Mouse (Mus musculus): Measurements from ENCODE around the gene Haghl. TPM values are rescaled to one million over a fixed set of nuclear protein-coding genes. Genes with fewer than 3 reads are reported as not detected.
A peak's percentile ranks its signal among the peaks of the same experiment; 100 is the strongest.

Gene Haghl
- polyA plus RNA-seq, 1 experiment: 167 TPM

DNA sequence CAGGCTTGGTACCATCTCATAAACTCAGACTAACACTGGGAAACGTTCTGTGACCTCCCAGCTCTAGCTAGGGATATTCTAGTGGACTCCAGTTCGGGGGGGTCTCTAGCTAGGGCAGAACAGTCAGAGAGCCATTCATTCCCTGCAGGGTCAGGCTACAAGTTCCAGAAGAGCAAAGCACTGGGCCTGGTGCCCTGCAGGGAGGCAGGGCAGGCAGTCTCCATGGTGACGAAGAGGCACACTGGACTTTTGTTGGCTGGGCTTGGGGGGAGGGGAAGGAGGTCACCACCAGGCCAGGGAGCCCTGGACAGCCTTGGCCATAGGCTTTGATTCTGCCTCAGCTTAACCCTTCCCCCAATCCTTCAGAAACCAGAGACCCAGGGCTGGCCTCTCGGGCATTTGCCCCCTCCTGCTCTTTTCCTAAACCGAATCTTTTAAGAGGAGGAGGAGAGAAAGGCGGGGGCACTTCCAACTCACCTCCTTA is 10.2 kb upstream of the Haghl start, which contains the start of gene AC134908.4:
Gene AC134908.4, minus strand, starts transcription at position 51 of the 484 bp plus-strand sequence.
- TF ChIP-seq POLR2A (IDR thresholded peaks at IDR 0.05; ENCODE audit: borderline replicate concordance, extremely low read depth, insufficient read depth, insufficient read length, poor library complexity, severe bottlenecking) (no peak), CTCF (IDR thresholded peaks at IDR 0.05; ENCODE audit: borderline replicate concordance, extremely low read depth, insufficient read depth, insufficient read length) (no peak)
- DNase-seq (ENCODE audit: low read depth): peak; percentile 65

DNA sequence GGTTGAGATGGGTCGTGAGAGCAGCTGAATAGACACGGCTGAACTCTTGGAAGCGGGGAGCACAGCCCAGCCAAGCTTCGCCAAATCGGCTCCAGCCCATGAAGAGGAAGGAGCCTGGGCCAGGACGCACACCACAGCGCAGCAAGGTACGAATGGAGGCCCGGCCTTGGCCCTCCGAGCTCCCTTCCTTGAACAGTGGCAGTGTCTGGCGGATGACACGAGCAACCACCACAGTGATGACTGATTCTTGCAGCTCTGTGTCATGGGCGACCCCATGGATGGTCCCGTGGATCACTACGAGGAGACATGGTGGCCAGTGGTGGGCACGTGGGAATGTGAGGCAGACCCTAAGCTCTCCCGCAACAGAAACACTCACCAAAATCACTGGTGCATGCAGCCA is 9.5 kb upstream of the Haghl start:
- no peak for TF ChIP-seq CTCF (IDR thresholded peaks at IDR 0.05; ENCODE audit: borderline replicate concordance, extremely low read depth, insufficient read depth, insufficient read length)
- DNase-seq (ENCODE audit: low read depth): no peak

DNA sequence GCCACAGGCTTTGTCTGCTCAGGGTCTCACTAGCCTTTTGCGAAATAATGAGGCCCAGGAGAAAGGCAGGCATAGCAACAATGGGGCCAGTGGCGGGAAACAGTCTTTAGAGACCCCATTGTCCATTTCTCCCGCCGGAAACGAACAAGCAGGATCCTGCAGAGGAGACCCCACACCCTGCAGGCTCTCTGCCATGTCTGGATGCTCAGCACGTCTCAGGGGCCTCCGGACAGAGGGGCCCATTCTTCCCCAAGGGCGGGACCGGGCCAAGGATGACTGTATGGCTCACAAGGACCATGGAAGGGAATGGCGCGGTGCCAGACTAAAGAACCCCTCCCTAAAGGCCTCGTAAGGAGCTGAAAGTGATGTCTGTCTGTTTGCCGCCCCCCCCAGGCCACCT is 8.7 kb upstream of the Haghl start:
- TF ChIP-seq POLR2A (IDR thresholded peaks at IDR 0.05; ENCODE audit: borderline replicate concordance, extremely low read depth, insufficient read depth, insufficient read length, poor library complexity, severe bottlenecking) (no peak), CTCF (IDR thresholded peaks at IDR 0.05; ENCODE audit: borderline replicate concordance, extremely low read depth, insufficient read depth, insufficient read length) (no peak)
- DNase-seq (ENCODE audit: low read depth): peak; percentile 76

DNA sequence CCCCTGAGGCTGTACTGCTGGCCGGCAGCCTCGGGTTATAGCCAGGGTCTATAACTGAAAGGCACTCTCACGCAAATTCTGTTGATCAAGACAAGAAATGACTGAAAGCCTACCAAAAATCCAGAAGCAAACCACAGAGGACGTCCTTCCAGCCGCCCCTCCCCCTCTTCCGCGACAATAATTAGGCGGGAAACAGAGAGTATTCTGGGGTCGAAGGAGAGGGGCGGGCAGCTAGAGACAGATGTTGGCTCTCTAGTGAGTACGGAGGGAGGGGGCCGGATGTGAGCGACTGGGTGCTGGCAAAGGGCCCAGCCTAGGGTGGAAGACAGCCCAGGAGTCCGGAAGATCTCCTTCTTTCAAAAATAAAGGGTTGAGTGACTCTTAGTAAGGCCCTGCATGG is 7.1 kb upstream of the Haghl start, which contains the start of gene Fam173a:
Gene Fam173a, minus strand, starts transcription at position 287 of the 400 bp plus-strand sequence.
- peak; percentile 88 for DNase-seq (ENCODE audit: low read depth)
- TF ChIP-seq POLR2A (IDR thresholded peaks at IDR 0.05; ENCODE audit: borderline replicate concordance, extremely low read depth, insufficient read depth, insufficient read length, poor library complexity, severe bottlenecking): no peak
- TF ChIP-seq CTCF (IDR thresholded peaks at IDR 0.05; ENCODE audit: borderline replicate concordance, extremely low read depth, insufficient read depth, insufficient read length): no peak

DNA sequence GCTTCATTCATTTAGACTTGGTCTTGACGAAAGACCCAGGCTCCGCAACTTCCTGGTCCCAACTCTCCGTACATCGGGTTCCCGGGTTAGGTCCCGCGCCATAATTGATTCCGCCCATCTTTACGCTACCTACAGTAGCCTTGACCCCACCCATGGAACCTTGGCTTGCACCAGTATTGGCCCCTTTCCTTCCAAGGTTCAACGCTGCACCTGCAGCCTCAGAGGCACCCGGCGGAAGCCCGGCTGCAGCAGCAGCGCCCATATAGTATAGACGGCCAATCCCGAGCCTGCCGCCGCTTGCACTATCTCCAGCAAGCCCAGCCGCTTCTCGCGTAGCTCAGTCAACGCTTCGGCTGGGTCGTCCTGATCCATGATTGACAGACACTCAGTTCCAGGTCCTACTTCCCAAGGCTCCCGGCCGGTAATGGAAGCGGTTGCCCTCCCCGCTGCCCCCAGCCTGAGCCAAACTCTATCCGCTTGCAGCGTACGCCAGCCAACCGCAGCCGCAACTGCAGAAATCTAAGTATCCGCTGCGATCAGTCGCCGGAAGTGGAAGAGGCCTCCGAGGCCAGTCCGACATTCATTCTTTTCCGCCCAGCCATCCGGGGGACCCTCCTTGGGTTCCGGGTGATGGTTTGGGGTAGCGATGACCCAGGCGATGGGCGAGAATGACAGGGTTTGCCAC is 6.5 kb upstream of the Haghl start:
- TF ChIP-seq CTCF (IDR thresholded peaks at IDR 0.05; ENCODE audit: borderline replicate concordance, extremely low read depth, insufficient read depth, insufficient read length) (no peak), POLR2A (IDR thresholded peaks at IDR 0.05; ENCODE audit: borderline replicate concordance, extremely low read depth, insufficient read depth, insufficient read length, poor library complexity, severe bottlenecking) (peak; percentile 42; the same call in 1 of the 2 replicates)
- DNase-seq (ENCODE audit: low read depth): peak; percentile 94

DNA sequence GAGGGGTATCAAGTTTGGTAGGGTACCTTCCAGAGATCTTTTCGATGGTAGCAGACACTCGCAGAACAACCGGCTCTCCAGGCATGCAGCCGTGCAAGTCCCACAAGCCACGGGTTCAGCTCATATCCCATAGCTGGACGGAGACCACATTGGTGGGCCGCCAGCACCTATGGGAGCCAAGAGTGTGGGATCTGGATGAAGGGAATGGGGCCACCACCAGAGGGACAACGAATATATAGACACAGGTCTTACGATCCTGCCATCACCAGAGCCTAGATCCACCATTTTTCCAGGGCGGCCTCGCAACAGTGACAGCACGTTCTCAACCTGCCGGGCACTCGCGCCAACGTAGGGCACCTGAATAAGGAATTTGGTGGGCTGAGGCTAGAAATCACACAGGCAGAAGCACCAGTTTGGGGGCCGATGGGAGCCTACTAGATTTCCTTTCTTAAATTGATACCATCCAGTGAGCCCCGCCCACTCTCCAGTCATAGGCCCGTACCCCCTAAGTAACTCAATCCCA is 5.9 kb upstream of the Haghl start:
- DNase-seq (ENCODE audit: low read depth): peak; percentile 69
- TF ChIP-seq CTCF (IDR thresholded peaks at IDR 0.05; ENCODE audit: borderline replicate concordance, extremely low read depth, insufficient read depth, insufficient read length) (no peak), POLR2A (IDR thresholded peaks at IDR 0.05; ENCODE audit: borderline replicate concordance, extremely low read depth, insufficient read depth, insufficient read length, poor library complexity, severe bottlenecking) (no peak)

DNA sequence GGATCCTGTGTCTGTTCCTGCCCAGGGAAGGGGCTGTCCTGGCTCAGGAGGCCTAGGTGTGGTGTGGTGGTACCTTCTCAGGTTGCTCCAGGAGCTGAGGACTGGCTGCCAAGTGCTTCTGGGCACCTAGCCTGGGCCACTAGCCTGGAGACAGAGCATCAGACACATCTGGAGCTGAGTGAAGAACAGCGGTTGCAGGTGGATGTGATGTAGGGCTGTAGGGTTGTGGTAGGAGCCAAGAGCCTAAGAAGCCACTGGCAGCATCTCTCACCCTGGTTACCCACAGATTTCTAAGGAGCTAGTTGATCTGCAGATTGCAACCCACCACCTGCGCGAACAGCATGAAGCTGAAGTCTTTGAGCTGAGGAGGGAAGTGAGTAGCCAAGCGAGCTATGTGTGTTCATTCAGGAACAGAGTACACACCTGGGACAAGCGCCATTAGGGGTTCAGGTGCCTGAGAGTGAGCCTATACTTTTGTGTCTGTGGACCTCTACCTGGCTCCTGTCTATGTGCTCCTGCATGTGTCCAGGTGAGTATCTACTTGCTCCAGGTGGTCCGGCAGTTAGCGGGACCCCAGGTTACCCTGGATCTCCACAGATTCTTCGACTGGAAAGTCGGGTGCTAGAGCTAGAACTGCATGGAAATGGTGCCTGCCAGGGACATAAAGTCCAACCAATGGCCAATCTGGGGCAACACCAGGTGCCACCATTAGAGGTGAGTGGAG is 1.5 kb upstream of the Haghl start:
- no peak for DNase-seq (ENCODE audit: low read depth)
- TF ChIP-seq POLR2A (IDR thresholded peaks at IDR 0.05; ENCODE audit: borderline replicate concordance, extremely low read depth, insufficient read depth, insufficient read length, poor library complexity, severe bottlenecking) (no peak), CTCF (IDR thresholded peaks at IDR 0.05; ENCODE audit: borderline replicate concordance, extremely low read depth, insufficient read depth, insufficient read length) (no peak)

DNA sequence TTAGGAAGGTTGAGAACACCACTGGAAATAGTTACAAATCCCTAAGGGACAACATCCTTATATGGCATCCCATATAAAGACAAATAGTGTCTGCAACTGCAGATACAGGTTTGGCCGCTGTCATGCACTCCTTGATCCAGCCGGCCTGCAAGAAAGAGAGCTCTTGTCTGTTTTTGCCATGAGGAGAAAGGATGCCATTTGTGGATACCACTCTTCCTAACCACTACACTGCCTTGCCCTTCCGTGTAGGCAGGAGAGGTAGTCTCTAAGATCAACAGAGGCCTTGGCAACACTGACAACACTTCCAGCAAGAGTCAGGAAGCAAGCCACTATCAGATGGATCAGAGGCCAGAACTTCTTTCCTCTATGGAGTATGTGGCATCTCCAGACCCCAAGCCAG is 807 bp upstream of the Haghl start, which contains the start of gene Ccdc78:
Gene Ccdc78, plus strand, starts transcription at position 301 of the 400 bp plus-strand sequence.
- DNase-seq (ENCODE audit: low read depth): no peak

DNA sequence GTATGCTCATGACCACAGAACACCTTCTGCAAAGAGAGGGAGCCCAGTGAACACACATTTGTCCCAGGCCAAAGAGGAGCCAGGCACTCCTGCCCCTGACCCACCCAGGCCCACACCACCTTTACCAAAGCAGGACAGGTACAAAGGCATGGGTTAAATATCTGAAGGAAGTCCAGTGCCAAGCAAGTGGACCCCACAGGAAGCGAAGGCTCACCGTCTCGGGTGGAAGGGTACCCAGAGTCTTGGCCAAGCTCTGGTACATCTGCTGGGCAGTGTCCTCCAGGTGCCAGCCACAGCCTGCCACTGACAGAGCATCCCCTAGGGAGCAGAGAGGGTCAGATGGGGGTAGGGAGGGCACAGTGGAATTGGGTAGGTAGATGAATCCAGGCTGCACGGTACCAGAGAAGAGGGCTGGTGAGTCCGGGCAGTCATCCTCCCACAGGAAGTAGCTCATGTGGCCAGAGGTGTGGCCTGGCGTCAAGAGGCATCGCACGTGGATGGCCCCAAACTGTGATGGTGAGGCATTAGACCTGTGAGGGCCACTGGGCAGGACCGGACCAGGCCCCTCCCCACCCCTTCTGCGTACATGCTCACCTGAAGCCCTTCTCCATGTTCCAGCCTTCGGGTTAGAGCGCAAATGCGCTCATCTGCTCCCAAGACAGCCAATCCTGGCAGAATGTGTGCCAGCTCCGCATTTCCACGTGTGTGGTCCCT is 1.5 kb downstream of the Haghl start:
- TF ChIP-seq CTCF (IDR thresholded peaks at IDR 0.05; ENCODE audit: borderline replicate concordance, extremely low read depth, insufficient read depth, insufficient read length) (no peak), POLR2A (IDR thresholded peaks at IDR 0.05; ENCODE audit: borderline replicate concordance, extremely low read depth, insufficient read depth, insufficient read length, poor library complexity, severe bottlenecking) (no peak)
- no peak for DNase-seq (ENCODE audit: low read depth)

More for the DNA sequence above, 807 bp upstream of the Haghl start, which contains the start of gene Ccdc78:
- TF ChIP-seq POLR2A (IDR thresholded peaks at IDR 0.05; ENCODE audit: borderline replicate concordance, extremely low read depth, insufficient read depth, insufficient read length, poor library complexity, severe bottlenecking): no peak
- no peak for TF ChIP-seq CTCF (IDR thresholded peaks at IDR 0.05; ENCODE audit: borderline replicate concordance, extremely low read depth, insufficient read depth, insufficient read length)

DNA sequence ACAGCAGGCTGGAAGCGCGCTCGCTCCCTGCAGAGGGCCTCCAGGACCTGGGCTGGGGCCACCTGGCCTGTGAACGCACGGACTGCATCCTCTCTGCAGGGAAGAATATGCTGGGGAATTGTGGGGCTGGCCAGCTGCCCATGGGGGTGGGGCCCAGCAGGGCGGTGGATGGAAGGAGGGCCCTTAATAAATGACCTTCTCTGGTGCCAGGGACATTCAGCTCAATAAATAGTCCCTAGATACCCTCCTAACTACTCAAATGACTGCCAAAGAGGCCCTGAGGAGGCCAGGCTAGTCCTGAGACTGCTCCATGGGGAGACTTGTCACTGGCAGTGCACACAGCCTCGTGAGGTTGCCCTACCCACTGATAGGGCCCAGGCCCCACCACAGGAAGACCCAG is 2.4 kb downstream of the Haghl start:
- no peak for TF ChIP-seq POLR2A (IDR thresholded peaks at IDR 0.05; ENCODE audit: borderline replicate concordance, extremely low read depth, insufficient read depth, insufficient read length, poor library complexity, severe bottlenecking)
- no peak for TF ChIP-seq CTCF (IDR thresholded peaks at IDR 0.05; ENCODE audit: borderline replicate concordance, extremely low read depth, insufficient read depth, insufficient read length)
- DNase-seq (ENCODE audit: low read depth): no peak

DNA sequence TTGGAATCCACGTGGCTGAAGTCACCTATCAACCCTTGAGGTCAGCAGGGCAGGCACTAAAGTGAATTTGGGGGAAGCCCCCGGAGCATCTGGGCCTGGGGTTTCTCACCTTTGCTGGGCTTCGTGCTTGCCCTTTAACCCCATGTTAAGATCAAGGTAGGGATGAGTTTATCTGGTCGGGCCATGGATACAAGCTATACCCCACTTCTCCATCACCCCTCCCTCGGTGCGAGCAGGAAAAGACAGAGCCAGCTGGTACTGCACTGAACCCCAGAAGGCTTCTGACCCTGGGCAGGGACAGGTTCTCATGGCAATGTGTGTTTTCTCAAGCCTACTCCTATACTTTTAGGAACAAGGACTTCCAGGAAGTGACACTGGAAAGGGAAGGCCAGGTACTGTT is 4.1 kb downstream of the Haghl start:
- TF ChIP-seq CTCF (IDR thresholded peaks at IDR 0.05; ENCODE audit: borderline replicate concordance, extremely low read depth, insufficient read depth, insufficient read length) (no peak), POLR2A (IDR thresholded peaks at IDR 0.05; ENCODE audit: borderline replicate concordance, extremely low read depth, insufficient read depth, insufficient read length, poor library complexity, severe bottlenecking) (no peak)
- DNase-seq (ENCODE audit: low read depth): no peak

All from brain, embryonic 14.5 days (tissue).